Mouse (Mus musculus) embryonic facial prominence, embryonic 11.5 days (tissue): ENCODE data around the gene 1700001C19Rik. TPM values are rescaled to one million over a fixed set of nuclear protein-coding genes. Genes with fewer than 3 reads are reported as not detected.
A peak's percentile ranks its signal among the peaks of the same experiment; 100 is the strongest.

Experiments used
- ATAC-seq: fragments of 200-750 bp; cut with Nextera tagmentation; replicated peaks from 2 replicates; pipeline ENCODE4 v1.8.0; 2017; ENCODE audit warnings: low read depth; ENCODE audit not compliant: insufficient number of reproducible peaks, low FRiP score, low TSS enrichment
- DNase-seq: peaks from one replicate; pipeline ENCODE4 v3.0.0-alpha.2; 2015; ENCODE audit warnings: low spot score
- H3K27ac ChIP-seq: fragments of 300-500 bp; sonication (generic); replicated peaks from 2 replicates; pipeline ENCODE4 v1.5.1; 2014; ENCODE audit warnings: mild to moderate bottlenecking, low read depth, low read length, control low read depth
- H3K27me3 ChIP-seq: fragments of 300-500 bp; sonication (generic); 2 replicates; pipeline ENCODE4 v1.6.1; 2014; ENCODE audit warnings: mild to moderate bottlenecking, low read length, moderate library complexity, mixed read lengths; ENCODE audit not compliant: control insufficient read depth, insufficient read depth
- H3K36me3 ChIP-seq: fragments of 300-500 bp; sonication (generic); replicated peaks from 2 replicates; pipeline ENCODE4 v1.6.1; 2014; ENCODE audit warnings: low read depth, mild to moderate bottlenecking, low read length, moderate library complexity, mixed read lengths; ENCODE audit not compliant: control insufficient read depth, insufficient read depth
- H3K4me1 ChIP-seq: fragments of 300-500 bp; sonication (generic); 2 replicates; pipeline ENCODE4 v1.6.1; 2014; ENCODE audit warnings: low read length, mixed read lengths; ENCODE audit not compliant: control insufficient read depth, insufficient read depth
- H3K4me2 ChIP-seq: fragments of 300-500 bp; sonication (generic); 2 replicates; pipeline ENCODE4 v1.6.1; 2014; ENCODE audit warnings: low read depth, mild to moderate bottlenecking, control low read depth, low read length, moderate library complexity
- H3K4me3 ChIP-seq: fragments of 300-500 bp; sonication (generic); 2 replicates; pipeline ENCODE4 v1.5.1; 2014; ENCODE audit warnings: low read depth, low read length, control low read depth
- H3K9ac ChIP-seq: fragments of 300-500 bp; sonication (generic); replicated peaks from 2 replicates; pipeline ENCODE4 v1.6.1; 2014; ENCODE audit warnings: mild to moderate bottlenecking, control low read depth, low read length
- H3K9me3 ChIP-seq: fragments of 300-500 bp; sonication (generic); replicated peaks from 2 replicates; pipeline ENCODE4 v1.6.1; 2016; ENCODE audit warnings: mild to moderate bottlenecking, low read length, inconsistent platforms, mixed read lengths; ENCODE audit not compliant: control insufficient read depth
- WGBS: fragments of 180-500 bp; shearing (Covaris S2); extraction: QIAGEN DNeasy Blood & Tissue Kit; methylation state at CpG from one replicate; pipeline ENCODE4 v1.1.7; 2014; 5-methylcytosine and 5-hydroxymethylcytosine counted together
- polyA plus RNA-seq: library from polyadenylated mRNA; unstranded; fragments of >200 nt; fragmentation: Nextera tagmentation; extraction: Ambion mirVana; gene quantifications from 2 replicates; pipeline ENCODE4 v1.2.1, GENCODE M21; 2014

1700001C19Rik gene
- polyA plus RNA-seq, 1 experiment from 2014 or later: 0.25 TPM

- no peaks in the 10 kb centered on the region; the same call in 1 of the 2 replicates for H3K36me3 ChIP-seq
- H3K9me3 ChIP-seq: no peaks in the 10 kb centered on the region
- peaks cover 2% of the 10 kb centered on the region; the same call in 1 of the 2 replicates for H3K4me1 ChIP-seq
- no peak overlapping the region for H3K4me3 ChIP-seq
- H3K27me3 ChIP-seq: no peaks in the 10 kb centered on the region
- no peak overlapping the region for H3K27ac ChIP-seq
- no peak overlapping the region for H3K4me2 ChIP-seq
- 43% methylated on average over 6 of the region's 6 CpGs for WGBS
- ATAC-seq (no peak), DNase-seq (no peak)
- H3K9ac ChIP-seq: no peak overlapping the region
Measured at GRCm38 (mm10) chr17:47373991-47374390, 63.2 kb downstream of the 1700001C19Rik start.

- no peak overlapping the region for H3K4me2 ChIP-seq
- WGBS: 13% methylated on average over 4 of the region's 4 CpGs
- H3K36me3 ChIP-seq: no peaks in the 10 kb centered on the region; the same call in 1 of the 2 replicates
- ATAC-seq: peak; percentile 54; the same call in 1 of the 2 replicates
- DNase-seq: peak; percentile 84
- H3K9ac ChIP-seq: no peak overlapping the region
- no peaks in the 10 kb centered on the region for H3K27me3 ChIP-seq
- H3K4me3 ChIP-seq: no peak overlapping the region
- no peak overlapping the region for H3K27ac ChIP-seq
- no peaks in the 10 kb centered on the region for H3K9me3 ChIP-seq
- peaks cover 2% of the 10 kb centered on the region; the same call in 1 of the 2 replicates for H3K4me1 ChIP-seq
Measured at GRCm38 (mm10) chr17:47371451-47371850, 65.7 kb downstream of the 1700001C19Rik start.

GRCm38 (mm10) chr17:47369087-47369443 lies 68.1 kb downstream of the 1700001C19Rik start:
- no peaks in the 10 kb centered on the region; the same call in 1 of the 2 replicates for H3K36me3 ChIP-seq
- WGBS: 2% methylated on average over 20 of the region's 20 CpGs
- no peaks in the 10 kb centered on the region for H3K9me3 ChIP-seq
- peaks cover 2% of the 10 kb centered on the region; the same call in 1 of the 2 replicates for H3K4me1 ChIP-seq
- peak overlapping the region; percentile 80 for H3K9ac ChIP-seq
- no peaks in the 10 kb centered on the region for H3K27me3 ChIP-seq
- peak overlapping the region; percentile 81 for H3K4me3 ChIP-seq
- ATAC-seq (peak; percentile 36; the same call in 1 of the 2 replicates), DNase-seq (no peak)
- no peak overlapping the region for H3K27ac ChIP-seq
- H3K4me2 ChIP-seq: peak overlapping the region; percentile 84

GRCm38 (mm10) chr17:47368401-47369086 lies 68.6 kb downstream of the 1700001C19Rik start, which contains the start of gene Mrps10:
Gene Mrps10 (plus strand): TSS chr17:47368887.
- peaks cover 2% of the 10 kb centered on the region; the same call in 1 of the 2 replicates for H3K4me1 ChIP-seq
- 4% methylated on average over 35 of the region's 35 CpGs for WGBS
- peak within 1 kb of the TSS; percentile 81 for H3K4me3 ChIP-seq
- DNase-seq (peak; percentile 96), ATAC-seq (peak; percentile 83)
- H3K27me3 ChIP-seq: no peaks in the 10 kb centered on the region
- no peak within 1 kb of the TSS for H3K27ac ChIP-seq
- no peaks in the 10 kb centered on the region for H3K9me3 ChIP-seq
- peak within 1 kb of the TSS; percentile 84 for H3K4me2 ChIP-seq
- peak within 1 kb of the TSS; percentile 80 for H3K9ac ChIP-seq
- no peaks in the 10 kb centered on the region; the same call in 1 of the 2 replicates for H3K36me3 ChIP-seq

Other genes with a start within 250 kb of the 1700001C19Rik start
- gene Mrps10, start 68.5 kb downstream of the 1700001C19Rik start, polyA plus RNA-seq: 74.1 and 75.2 TPM in 2 replicates
- gene Guca1b, start 52.0 kb downstream of the 1700001C19Rik start, polyA plus RNA-seq: 0.41 and 1.6 TPM in 2 replicates
- 0.83 and 0.84 TPM in 2 replicates for gene Guca1a, start 36.8 kb downstream of the 1700001C19Rik start, polyA plus RNA-seq
- gene AI661453, start 761 bp downstream of the 1700001C19Rik start, polyA plus RNA-seq: 0.43 and 0.93 TPM in 2 replicates
- gene Taf8, start 64.9 kb upstream of the 1700001C19Rik start, polyA plus RNA-seq: 27.6 and 29.4 TPM in 2 replicates
- 291 and 294 TPM in 2 replicates for gene Ccnd3, start 67.7 kb upstream of the 1700001C19Rik start, polyA plus RNA-seq
- 30.4 and 31.4 TPM in 2 replicates for gene Bysl, start 174.1 kb upstream of the 1700001C19Rik start, polyA plus RNA-seq
- 47.1 and 48.0 TPM in 2 replicates for gene Med20, start 174.2 kb upstream of the 1700001C19Rik start, polyA plus RNA-seq
- 0.98 and 1.9 TPM in 2 replicates for gene Gm20517, start 174.2 kb upstream of the 1700001C19Rik start, polyA plus RNA-seq
- 4.3 and 5.2 TPM in 2 replicates for gene Usp49, start 193.3 kb upstream of the 1700001C19Rik start, polyA plus RNA-seq